Mouse (Mus musculus) ES-Bruce4 (cell line): Measurements from ENCODE around the gene Shox2.

Source experiments
- CTCF ChIP-seq: IDR thresholded peaks from one replicate; pipeline ENCODE4 v1.8.1; 2011; ENCODE audit warnings: low read depth, low read length
- EP300 ChIP-seq: IDR thresholded peaks from 2 replicates; pipeline ENCODE4 v1.6.1; 2011; ENCODE audit warnings: low read depth, low read length; ENCODE audit not compliant: insufficient read depth
- POLR2A ChIP-seq: IDR thresholded peaks from one replicate; pipeline ENCODE4 v1.8.1; 2011; ENCODE audit warnings: low read length; ENCODE audit not compliant: insufficient read depth

DNA sequence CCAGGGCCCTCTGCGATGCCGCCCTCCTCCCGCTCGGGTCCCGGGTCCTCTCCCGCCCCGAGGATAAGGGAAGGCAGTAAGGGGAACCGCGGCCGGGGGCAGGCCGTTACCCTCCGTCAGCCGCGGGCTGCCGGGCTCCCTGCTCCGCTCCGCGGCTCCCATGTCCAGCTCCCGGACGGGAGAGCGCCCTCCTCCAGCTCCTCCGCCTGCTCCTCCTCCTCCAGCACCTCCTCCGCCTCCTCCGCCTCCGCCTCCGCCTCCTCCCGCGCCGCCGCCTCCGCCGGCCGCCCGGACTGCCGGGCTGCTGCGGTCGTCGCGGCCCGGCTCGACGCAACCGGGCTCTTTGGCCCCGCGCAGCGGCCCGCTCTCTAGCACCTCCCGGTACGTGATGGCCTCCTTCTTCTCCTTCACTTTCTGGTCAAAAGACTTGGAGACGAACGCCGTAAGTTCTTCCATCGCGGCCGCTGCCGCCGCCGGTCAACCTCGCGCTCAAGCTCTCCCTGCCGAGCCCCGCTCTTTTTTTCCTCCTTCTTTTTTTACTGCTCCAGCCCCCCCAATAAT is 390 bp downstream of the Shox2 start, which contains the start of gene Rsrc1:
- TF ChIP-seq CTCF (no peak), POLR2A (no peak), EP300 (no peak)
